Mouse (Mus musculus) liver, postnatal 0 days (tissue): ENCODE measurements around the gene Smarcd3. TPM values are rescaled to one million over a fixed set of nuclear protein-coding genes. Genes with fewer than 3 reads are reported as not detected.

Experiments
- ATAC-seq: fragments of 200-750 bp; cut with Nextera tagmentation; 2 replicates; pipeline ENCODE4 v1.8.0; 2017; ENCODE audit warnings: mild to moderate bottlenecking, moderate library complexity
- DNase-seq: peaks from one replicate; pipeline ENCODE4 v3.0.0-alpha.2; 2016
- H3K27ac ChIP-seq: fragments of 300-500 bp; sonication (generic); 2 replicates; pipeline ENCODE4 v1.5.1; 2014; ENCODE audit warnings: antibody characterized with exemption, moderate library complexity, mild to moderate bottlenecking, low read depth
- H3K27me3 ChIP-seq: fragments of 300-500 bp; sonication (generic); 2 replicates; pipeline ENCODE4 v1.6.1; 2014; ENCODE audit warnings: low read length, control low read depth, mixed read lengths; ENCODE audit not compliant: insufficient read depth
- H3K36me3 ChIP-seq: fragments of 300-500 bp; sonication (generic); replicated peaks from 2 replicates; pipeline ENCODE4 v1.6.1; 2014; ENCODE audit warnings: mild to moderate bottlenecking, control low read depth, low read length, moderate library complexity, mixed read lengths; ENCODE audit not compliant: insufficient read depth
- H3K4me1 ChIP-seq: fragments of 300-500 bp; sonication (generic); 2 replicates; pipeline ENCODE4 v1.6.1; 2014; ENCODE audit warnings: antibody characterized with exemption, mild to moderate bottlenecking, control low read depth; ENCODE audit not compliant: insufficient read depth
- H3K4me2 ChIP-seq: fragments of 300-500 bp; sonication (generic); 2 replicates; pipeline ENCODE4 v1.6.1; 2014; ENCODE audit warnings: low read depth, mild to moderate bottlenecking, low read length, moderate library complexity, mixed read lengths
- H3K4me3 ChIP-seq: fragments of 300-500 bp; sonication (generic); 2 replicates; pipeline ENCODE4 v1.5.1; 2014; ENCODE audit warnings: low read depth, low read length
- H3K9ac ChIP-seq: fragments of 300-500 bp; sonication (generic); replicated peaks from 2 replicates; pipeline ENCODE4 v1.6.1; 2014; ENCODE audit warnings: mild to moderate bottlenecking, moderate library complexity
- H3K9me3 ChIP-seq: fragments of 300-500 bp; sonication (generic); 2 replicates; pipeline ENCODE4 v1.6.1; 2016; ENCODE audit warnings: mild to moderate bottlenecking, control low read depth, low read length, mixed read lengths
- CTCF ChIP-seq: sonication (generic); IDR thresholded peaks from 2 replicates; pipeline ENCODE4 v1.5.1; 2016; ENCODE audit warnings: antibody characterized with exemption, low read depth
- EP300 ChIP-seq: IDR thresholded peaks from 2 replicates; pipeline ENCODE4 v1.6.1; 2016; ENCODE audit warnings: antibody characterized with exemption, low read depth, mild to moderate bottlenecking
- WGBS: fragments of 180-500 bp; shearing (Covaris S2); extraction: QIAGEN DNeasy Blood & Tissue Kit; methylation state at CpG from one replicate; pipeline ENCODE4 v1.1.7; 2014; ENCODE audit not compliant: insufficient replicate concordance; 5-methylcytosine and 5-hydroxymethylcytosine counted together
- polyA plus RNA-seq: library from polyadenylated mRNA; unstranded; fragments of >200 nt; fragmentation: Nextera tagmentation; extraction: Ambion mirVana; gene quantifications from 2 replicates; pipeline ENCODE4 v1.2.1, GENCODE M21; 2015

Gene Smarcd3
- polyA plus RNA-seq, 1 experiment from 2014 or later = 0.80 TPM

DNA sequence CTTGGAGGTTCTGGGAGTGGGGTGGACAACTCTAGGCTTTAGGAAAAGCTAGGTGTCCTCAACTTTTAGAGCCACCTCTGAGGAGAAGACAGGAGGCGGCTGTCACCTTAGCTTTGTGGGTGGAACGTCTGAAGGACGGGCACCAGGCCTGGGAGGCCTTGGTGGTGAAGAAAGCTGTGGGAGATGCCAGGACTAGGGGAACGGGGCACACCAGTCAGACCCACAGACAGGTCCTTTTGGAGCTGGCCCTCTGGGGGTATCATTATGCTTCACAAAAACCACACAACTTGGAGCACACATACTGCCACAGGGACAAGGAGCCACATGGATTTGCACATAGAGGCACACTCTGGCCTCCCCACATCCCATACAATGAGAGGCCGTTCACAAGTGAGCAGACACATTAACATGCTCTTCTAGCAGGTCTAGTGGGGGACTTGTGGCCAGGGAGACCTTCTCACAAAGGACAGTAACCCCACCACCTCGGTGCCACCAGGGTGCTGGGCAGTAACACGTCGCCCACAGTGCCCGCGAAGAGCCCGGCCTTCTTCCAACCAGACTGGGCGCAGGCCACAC, 20.0 kb downstream of the Smarcd3 start:
- Histone ChIP-seq H3K9ac (peak overlapping the region; percentile 34; the same call in 1 of the 2 replicates), H3K4me1 (peaks cover 22% of the 10 kb centered on the region), H3K27ac (no peak overlapping the region), H3K4me2 (peak overlapping the region; percentile 74), H3K27me3 (peaks cover 83% of the 10 kb centered on the region), H3K4me3 (peak overlapping the region; percentile 56), H3K9me3 (no peaks in the 10 kb centered on the region), H3K36me3 (no peaks in the 10 kb centered on the region)
- 33% methylated on average over 11 of the region's 12 CpGs for WGBS
- no peak for DNase-seq
- TF ChIP-seq CTCF = no peak
- no peak for TF ChIP-seq EP300
- ATAC-seq = no peak

DNA sequence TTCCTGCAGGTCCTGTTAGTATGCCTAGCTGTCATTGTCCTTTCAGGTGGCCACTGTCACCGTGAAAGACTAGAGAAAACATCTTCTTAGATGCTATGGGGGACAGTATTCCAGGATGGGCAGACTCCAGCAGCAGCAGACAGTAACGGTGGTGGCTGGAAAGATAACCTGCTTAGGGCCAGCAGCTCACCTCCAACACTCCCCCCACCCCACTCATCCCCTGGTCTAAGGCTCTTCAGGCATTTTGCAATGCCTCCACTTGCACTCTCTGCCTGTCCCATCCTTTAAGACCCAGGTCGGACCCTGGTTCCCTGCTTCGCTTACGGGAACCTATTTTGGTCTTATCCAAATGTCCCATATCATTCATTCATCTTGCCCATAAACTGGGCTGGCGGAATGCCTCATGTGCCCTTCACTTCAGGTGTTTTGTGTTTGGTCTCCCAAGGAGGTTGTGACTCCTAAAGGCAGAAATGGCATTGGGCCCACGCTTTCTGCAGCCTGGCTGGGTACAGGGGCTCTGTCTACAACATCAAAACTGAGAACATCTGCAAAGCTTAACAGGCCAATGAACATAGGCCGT, 20.7 kb downstream of the Smarcd3 start:
- Histone ChIP-seq H3K36me3 (no peaks in the 10 kb centered on the region), H3K4me2 (no peak overlapping the region), H3K9ac (no peak overlapping the region), H3K9me3 (no peaks in the 10 kb centered on the region), H3K27ac (no peak overlapping the region), H3K4me3 (no peak overlapping the region), H3K27me3 (peaks cover 86% of the 10 kb centered on the region), H3K4me1 (peaks cover 24% of the 10 kb centered on the region)
- 64% methylated on average over 8 of the region's 8 CpGs for WGBS
- ATAC-seq (no peak), DNase-seq (no peak)
- TF ChIP-seq CTCF (no peak), EP300 (no peak)

DNA sequence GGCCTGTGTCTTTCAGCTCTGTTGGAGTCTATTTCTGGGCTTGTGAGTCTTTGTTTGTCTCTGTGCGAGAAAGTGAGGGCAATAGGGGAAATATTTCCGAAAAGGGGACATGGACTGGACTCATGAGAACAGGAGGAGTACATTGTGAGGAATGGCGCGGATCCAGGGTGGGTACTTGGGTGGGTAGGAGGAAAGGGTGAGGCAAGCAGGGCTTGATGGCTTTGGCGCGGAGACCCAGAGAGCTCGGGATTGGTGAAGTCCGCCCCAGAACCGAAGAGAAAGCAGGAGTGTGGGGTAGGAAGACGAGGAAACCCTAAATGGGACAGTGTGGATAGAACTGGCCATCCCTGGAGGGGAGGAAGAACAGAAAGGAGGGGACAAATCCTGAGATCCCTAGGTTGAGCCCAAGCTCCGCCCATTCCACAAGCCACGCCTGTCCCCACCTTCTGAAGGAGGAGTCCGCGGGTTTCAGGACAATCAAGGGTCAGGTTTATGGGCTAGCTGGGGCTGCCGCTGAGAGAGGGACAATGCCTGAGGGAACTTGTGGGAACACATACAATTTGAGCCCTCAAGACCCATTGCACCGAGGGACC, 21.4 kb downstream of the Smarcd3 start:
- ATAC-seq (peak; percentile 60), DNase-seq (peak; percentile 70)
- no peaks in the 10 kb centered on the region for H3K9me3 ChIP-seq
- no peak for TF ChIP-seq EP300
- peaks cover 27% of the 10 kb centered on the region for H3K4me1 ChIP-seq
- H3K27ac ChIP-seq = peak overlapping the region; percentile 60; the same call in 1 of the 2 replicates
- peak overlapping the region; percentile 50; the same call in 1 of the 2 replicates for H3K9ac ChIP-seq
- peak overlapping the region; percentile 40 for H3K4me3 ChIP-seq
- peak overlapping the region; percentile 71 for H3K4me2 ChIP-seq
- WGBS = 3% methylated on average over 16 of the region's 16 CpGs
- peaks cover 87% of the 10 kb centered on the region for H3K27me3 ChIP-seq
- H3K36me3 ChIP-seq = no peaks in the 10 kb centered on the region

DNA sequence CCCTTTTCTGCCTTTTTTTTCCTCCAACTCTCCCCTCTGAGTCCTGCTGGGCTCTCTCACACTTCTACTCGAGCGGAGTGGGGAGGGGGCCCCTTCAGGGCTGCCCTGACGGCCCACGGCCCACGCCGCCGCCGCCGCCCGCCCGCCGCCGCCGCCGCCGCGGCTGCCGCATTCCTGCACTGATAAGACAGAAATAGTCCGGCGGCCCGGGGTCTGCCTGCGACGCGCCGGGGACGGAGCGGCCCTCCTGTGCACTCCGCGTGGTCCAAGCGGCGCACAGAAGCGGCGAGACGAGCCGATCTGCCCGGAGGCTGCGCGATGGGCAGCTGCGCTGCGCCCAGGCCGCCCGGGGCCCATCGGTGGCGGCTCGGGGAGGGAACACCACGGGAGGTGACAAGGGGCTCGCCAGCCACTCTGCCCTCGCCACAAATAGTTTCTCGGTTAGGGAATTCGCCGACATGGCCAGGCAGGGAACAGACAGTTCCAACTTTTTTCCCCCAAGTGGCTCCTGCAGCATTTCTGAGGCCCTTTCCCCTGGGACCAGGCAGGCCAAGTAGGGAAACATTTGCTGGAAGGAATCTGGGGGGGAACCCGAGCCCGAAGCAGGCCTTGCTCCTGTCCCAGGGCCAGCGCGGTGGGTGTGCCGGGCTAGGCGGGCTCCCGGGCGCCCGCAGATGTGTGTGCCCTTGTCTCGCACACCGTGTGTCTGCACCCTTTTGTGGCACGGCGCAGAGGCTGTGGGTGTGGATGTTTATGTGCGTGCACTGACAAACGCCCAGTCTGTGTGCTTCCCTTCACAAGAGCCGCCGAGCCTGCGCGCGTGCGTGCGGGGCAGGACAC, 22.1 kb downstream of the Smarcd3 start:
- peaks cover 86% of the 10 kb centered on the region for H3K27me3 ChIP-seq
- TF ChIP-seq EP300 = no peak
- TF ChIP-seq CTCF = no peak
- DNase-seq (peak; percentile 48), ATAC-seq (peak; percentile 26)
- peak overlapping the region; percentile 71 for H3K4me2 ChIP-seq
- peak overlapping the region; percentile 60 for H3K27ac ChIP-seq
- no peaks in the 10 kb centered on the region for H3K36me3 ChIP-seq
- H3K9ac ChIP-seq = peak overlapping the region; percentile 50
- H3K4me3 ChIP-seq = peak overlapping the region; percentile 40
- H3K9me3 ChIP-seq = no peaks in the 10 kb centered on the region
- peaks cover 28% of the 10 kb centered on the region for H3K4me1 ChIP-seq
- WGBS = under 1% methylated on average over 68 of the region's 73 CpGs

DNA sequence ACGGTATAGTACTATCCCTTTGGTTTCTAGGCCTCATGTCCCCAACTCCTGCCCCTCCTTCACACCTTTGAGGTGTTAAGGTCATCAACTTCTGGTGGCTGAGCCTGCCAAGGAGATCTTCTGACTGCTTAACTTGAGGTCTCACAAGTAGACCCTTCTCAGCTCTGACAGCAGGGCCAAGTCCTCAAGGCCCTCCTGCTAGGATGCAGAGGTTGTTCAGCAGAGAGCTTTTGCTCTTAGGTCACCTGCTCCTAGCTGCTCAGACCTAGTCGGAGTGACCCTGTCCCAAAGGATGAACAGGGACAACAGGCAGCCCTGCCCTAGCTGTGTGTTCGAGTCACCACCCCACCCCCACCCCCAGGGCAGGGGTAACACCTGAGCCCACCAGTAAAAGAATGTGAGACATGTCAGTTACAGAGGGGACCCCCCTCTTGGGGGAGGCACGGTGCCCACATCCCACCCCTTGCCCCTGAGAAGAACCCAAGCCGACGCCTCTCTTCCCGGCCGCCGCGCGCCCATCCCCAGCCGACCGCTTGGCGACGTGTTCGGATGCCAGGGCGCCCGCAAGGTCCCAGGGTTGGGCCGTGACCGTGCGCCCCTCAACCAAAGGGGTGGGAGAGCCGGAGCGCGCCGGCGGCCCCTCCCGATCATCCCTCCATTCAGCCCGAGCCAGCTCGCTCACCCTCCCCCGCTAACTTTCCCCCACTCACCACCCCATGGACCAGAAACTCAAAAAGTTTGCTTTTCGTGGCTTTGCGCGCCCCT, 23.0 kb downstream of the Smarcd3 start:
- Histone ChIP-seq H3K36me3 (no peaks in the 10 kb centered on the region), H3K9ac (peak overlapping the region; percentile 50; the same call in 1 of the 2 replicates), H3K4me2 (peak overlapping the region; percentile 71), H3K9me3 (no peaks in the 10 kb centered on the region), H3K4me3 (peak overlapping the region; percentile 40), H3K27me3 (peaks cover 81% of the 10 kb centered on the region), H3K27ac (peak overlapping the region; percentile 39; the same call in 1 of the 2 replicates), H3K4me1 (peaks cover 32% of the 10 kb centered on the region)
- no peak for ATAC-seq
- 3% methylated on average over 32 of the region's 33 CpGs for WGBS
- no peak for DNase-seq
- no peak for TF ChIP-seq CTCF
- TF ChIP-seq EP300 = no peak
